Mouse (Mus musculus) forebrain, embryonic 10.5 days (tissue): ENCODE measurements around the gene Ptpru. TPM values are rescaled to one million over a fixed set of nuclear protein-coding genes. Genes with fewer than 3 reads are reported as not detected.
"Not testable (repeated sequence)": the region's sequence is repeated elsewhere in the genome, so short reads cannot be mapped to it uniquely, and the experiment has no call there.

ENCODE experiments used
- DNase-seq: peaks from one replicate; pipeline ENCODE4 v3.0.0-alpha.2; 2017; ENCODE audit warnings: low spot score; ENCODE audit errors: extremely low spot score
- H3K27ac ChIP-seq: fragments of 300-500 bp; sonication (generic); 2 replicates; pipeline ENCODE4 v1.5.1; 2016; ENCODE audit warnings: mild to moderate bottlenecking
- H3K27me3 ChIP-seq: fragments of 300-500 bp; sonication (generic); 2 replicates; pipeline ENCODE4 v1.6.1; 2016; ENCODE audit warnings: mild to moderate bottlenecking; ENCODE audit not compliant: poor library complexity, severe bottlenecking
- H3K36me3 ChIP-seq: fragments of 300-500 bp; sonication (generic); replicated peaks from 2 replicates; pipeline ENCODE4 v1.6.1; 2016; ENCODE audit warnings: mild to moderate bottlenecking, moderate library complexity
- H3K4me1 ChIP-seq: fragments of 300-500 bp; sonication (generic); 2 replicates; pipeline ENCODE4 v1.6.1; 2016
- H3K4me3 ChIP-seq: fragments of 300-500 bp; sonication (generic); 2 replicates; pipeline ENCODE4 v1.5.1; 2016; ENCODE audit warnings: mild to moderate bottlenecking, moderate library complexity
- H3K9me3 ChIP-seq: fragments of 300-500 bp; sonication (generic); 2 replicates; pipeline ENCODE4 v1.6.1; 2016; ENCODE audit warnings: mild to moderate bottlenecking, moderate library complexity
- WGBS: fragments of 180-500 bp; shearing (Covaris S2); methylation state at CpG from one replicate; pipeline ENCODE4 v1.1.7; 2016; 5-methylcytosine and 5-hydroxymethylcytosine counted together
- polyA plus RNA-seq: library from polyadenylated mRNA; unstranded; fragments of >200 nt; fragmentation: Nextera tagmentation; extraction: Ambion mirVana; gene quantifications from 2 replicates; pipeline ENCODE4 v1.2.1, GENCODE M21; 2016

Gene Ptpru
- polyA plus RNA-seq, 1 experiment from 2014 or later, result 27.0 TPM

DNA sequence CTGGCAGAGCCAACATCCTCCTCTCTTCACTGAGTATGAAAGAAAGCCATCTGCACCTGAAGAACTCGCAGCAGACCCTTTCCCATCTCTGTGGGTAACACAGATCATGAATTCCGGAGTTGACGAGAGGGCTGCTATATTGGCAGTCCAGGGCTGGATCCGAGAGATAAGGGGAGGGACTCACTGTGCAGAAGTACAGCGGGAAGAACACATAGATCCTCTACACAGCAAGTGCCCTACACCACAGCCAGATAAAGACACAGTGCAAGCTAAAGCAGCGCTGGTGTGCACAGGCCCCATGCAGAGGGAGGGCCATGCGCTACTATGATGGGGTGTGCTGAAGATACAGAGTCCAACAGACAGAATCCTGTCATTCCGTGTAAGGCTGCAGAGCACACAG, 9.0 kb downstream of the Ptpru start:
- no peaks in the 10 kb centered on the region for H3K9me3 ChIP-seq
- 92% methylated on average over 8 of the region's 8 CpGs for WGBS
- no peaks in the 10 kb centered on the region for H3K36me3 ChIP-seq
- peaks cover 92% of the 10 kb centered on the region for H3K4me1 ChIP-seq
- peak overlapping the region; percentile 53; the same call in 1 of the 2 replicates for H3K27ac ChIP-seq
- DNase-seq, result no peak
- H3K4me3 ChIP-seq, result no peak overlapping the region
- H3K27me3 ChIP-seq, result no peaks in the 10 kb centered on the region; the same call in 1 of the 2 replicates

DNA sequence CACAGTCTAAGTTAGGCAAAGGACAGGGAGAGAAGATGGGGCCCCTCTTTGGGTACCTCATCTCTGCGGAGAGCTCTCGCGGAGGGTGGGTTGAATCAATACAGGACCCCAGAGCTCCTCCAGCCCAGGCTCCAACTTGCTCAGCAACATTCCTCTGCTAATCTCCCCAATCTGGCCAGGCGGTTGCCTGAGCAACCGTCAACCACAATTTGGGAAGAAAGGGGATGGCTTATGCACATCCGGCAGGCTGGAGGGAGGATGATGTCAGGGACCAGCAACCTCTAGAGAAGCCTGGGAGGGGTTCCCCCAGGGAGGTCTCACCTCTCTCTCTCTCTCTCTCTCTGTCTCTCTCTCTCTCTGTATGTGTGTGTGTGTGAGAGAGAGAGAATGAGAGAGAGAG, 11.2 kb downstream of the Ptpru start:
- peak; percentile 76 for DNase-seq
- Histone ChIP-seq H3K36me3 (peaks cover 9% of the 10 kb centered on the region), H3K4me1 (peaks cover 76% of the 10 kb centered on the region), H3K27ac (peak overlapping the region; percentile 79), H3K4me3 (peak overlapping the region; percentile 26), H3K9me3 (no peaks in the 10 kb centered on the region), H3K27me3 (no peaks in the 10 kb centered on the region; the same call in 1 of the 2 replicates)
- 4% methylated on average over 6 of the region's 6 CpGs for WGBS

GRCm38 (mm10) chr4:131825830-131826229, 12.3 kb downstream of the Ptpru start:
- no peak for DNase-seq
- H3K27me3 ChIP-seq, result no peaks in the 10 kb centered on the region; the same call in 1 of the 2 replicates

GRCm38 (mm10) chr4:131824939-131825338, 13.1 kb downstream of the Ptpru start:
- peaks cover 19% of the 10 kb centered on the region for H3K36me3 ChIP-seq
- H3K9me3 ChIP-seq, result no peaks in the 10 kb centered on the region
- no peak for DNase-seq
- H3K4me1 ChIP-seq, result peaks cover 77% of the 10 kb centered on the region
- H3K27me3 ChIP-seq, result peaks cover 4% of the 10 kb centered on the region; the same call in 1 of the 2 replicates
- H3K4me3 ChIP-seq, result no peak overlapping the region
- peak overlapping the region; percentile 79 for H3K27ac ChIP-seq
- 18% methylated on average over 3 of the region's 3 CpGs for WGBS

More at GRCm38 (mm10) chr4:131825830-131826229, 12.3 kb downstream of the Ptpru start:
- Histone ChIP-seq H3K27ac (peak overlapping the region; percentile 79), H3K4me3 (no peak overlapping the region), H3K9me3 (no peaks in the 10 kb centered on the region), H3K36me3 (peaks cover 10% of the 10 kb centered on the region), H3K4me1 (peaks cover 77% of the 10 kb centered on the region)
- 44% methylated on average over 8 of the region's 8 CpGs for WGBS

GRCm38 (mm10) chr4:131822583-131822982, 15.5 kb downstream of the Ptpru start:
- Histone ChIP-seq H3K36me3 (peaks cover 43% of the 10 kb centered on the region), H3K27ac (0 out of 2 replicates have a peak overlapping the region, but pooled peaks have one; percentile 71), H3K27me3 (peaks cover 17% of the 10 kb centered on the region), H3K9me3 (no peaks in the 10 kb centered on the region), H3K4me3 (no peak overlapping the region), H3K4me1 (peaks cover 58% of the 10 kb centered on the region)
- WGBS, result 92% methylated on average over 3 of the region's 3 CpGs
- DNase-seq, result no peak

- 30% methylated on average over 16 of the region's 16 CpGs for WGBS
- Histone ChIP-seq H3K4me1 (peaks cover 45% of the 10 kb centered on the region), H3K36me3 (peaks cover 46% of the 10 kb centered on the region), H3K27me3 (peaks cover 17% of the 10 kb centered on the region), H3K27ac (peak overlapping the region; percentile 71), H3K4me3 (peak overlapping the region; percentile 2; the same call in 1 of the 2 replicates), H3K9me3 (no peaks in the 10 kb centered on the region)
- no peak for DNase-seq
These were observed 16.8 kb downstream of the Ptpru start for GRCm38 (mm10) chr4:131821161-131821731.

DNA sequence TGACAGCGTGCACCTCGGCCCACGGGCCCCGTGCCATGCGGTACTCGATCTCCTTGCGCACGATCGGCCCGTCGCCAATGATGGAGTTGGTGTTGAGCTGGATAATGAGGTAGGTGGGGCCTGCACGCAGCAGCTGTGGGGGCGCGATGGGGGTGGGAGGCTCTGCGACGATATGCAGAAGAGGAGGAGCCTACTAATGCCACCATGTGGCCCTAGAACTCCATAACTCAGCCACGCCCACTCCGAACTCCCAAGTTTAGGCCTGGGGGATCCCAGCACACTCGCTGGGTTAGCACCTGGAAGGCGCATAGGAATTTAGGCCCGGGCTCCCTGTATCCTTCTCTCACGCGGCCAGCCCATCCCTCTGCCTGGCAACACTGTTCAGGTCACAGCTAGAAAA, 19.2 kb downstream of the Ptpru start:
- Histone ChIP-seq H3K4me1 (peaks cover 28% of the 10 kb centered on the region), H3K36me3 (peaks cover 48% of the 10 kb centered on the region), H3K9me3 (no peaks in the 10 kb centered on the region), H3K27me3 (peaks cover 17% of the 10 kb centered on the region), H3K4me3 (no peak overlapping the region), H3K27ac (no peak overlapping the region)
- no peak for DNase-seq
- 62% methylated on average over 23 of the region's 23 CpGs for WGBS

DNA sequence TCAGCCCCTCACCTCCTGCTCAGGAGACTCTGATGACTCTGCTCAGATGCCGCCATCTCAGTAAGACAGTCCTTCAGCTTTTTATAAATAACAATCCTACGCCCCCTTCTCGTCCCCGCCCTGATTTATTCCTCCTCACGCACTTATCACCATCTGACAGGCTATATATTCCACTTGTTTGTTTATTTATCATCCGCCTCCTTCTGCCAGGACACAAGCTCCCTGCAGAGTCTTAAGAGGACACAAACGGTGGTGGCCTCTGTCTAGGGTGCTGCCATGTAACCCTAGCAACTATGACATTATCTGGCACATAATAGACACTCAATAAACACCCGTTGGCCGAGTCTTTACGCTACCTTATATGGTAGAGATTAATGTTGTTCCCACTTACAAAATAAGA, 22.3 kb downstream of the Ptpru start:
- Histone ChIP-seq H3K27ac (no peak overlapping the region), H3K4me1 (peaks cover 11% of the 10 kb centered on the region), H3K4me3 (no peak overlapping the region), H3K27me3 (peaks cover 17% of the 10 kb centered on the region), H3K36me3 (peaks cover 43% of the 10 kb centered on the region), H3K9me3 (no peaks in the 10 kb centered on the region)
- no peak for DNase-seq
- WGBS, result 91% methylated on average over 10 of the region's 10 CpGs

GRCm38 (mm10) chr4:131814869-131815268, 23.2 kb downstream of the Ptpru start:
- Histone ChIP-seq H3K27me3 (peaks cover 13% of the 10 kb centered on the region), H3K27ac (no peak overlapping the region), H3K9me3 (no peaks in the 10 kb centered on the region), H3K4me3 (no peak overlapping the region), H3K4me1 (peaks cover 2% of the 10 kb centered on the region; the same call in 1 of the 2 replicates), H3K36me3 (peaks cover 34% of the 10 kb centered on the region)
- 91% methylated on average over 10 of the region's 10 CpGs for WGBS
- DNase-seq, result no peak

DNA sequence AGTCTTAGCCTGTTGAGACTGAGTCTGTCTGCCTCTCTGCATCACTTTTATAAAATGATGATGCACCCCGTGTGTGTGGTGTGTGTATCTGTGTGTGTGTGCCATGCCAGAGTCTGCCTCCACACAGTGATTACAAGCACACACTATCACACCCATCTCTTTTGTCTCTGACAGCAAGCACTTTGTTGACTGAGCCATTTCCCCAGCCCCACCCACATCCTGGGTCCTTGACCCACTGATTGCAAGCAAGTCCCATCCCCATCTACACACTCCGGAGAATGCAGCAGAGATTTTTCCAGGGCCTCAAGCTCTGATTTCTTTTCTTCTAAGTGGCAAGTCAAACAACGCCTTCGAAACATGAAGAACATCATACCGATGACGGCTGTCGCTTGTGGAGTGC, 24.3 kb downstream of the Ptpru start:
- Histone ChIP-seq H3K27ac (no peak overlapping the region), H3K4me3 (no peak overlapping the region), H3K36me3 (peaks cover 24% of the 10 kb centered on the region), H3K4me1 (no peaks in the 10 kb centered on the region), H3K9me3 (no peaks in the 10 kb centered on the region), H3K27me3 (0 out of 2 replicates have a peak, but pooled peaks cover 3% of the 10 kb centered on the region)
- DNase-seq, result no peak
- 92% methylated on average over 7 of the region's 7 CpGs for WGBS

DNA sequence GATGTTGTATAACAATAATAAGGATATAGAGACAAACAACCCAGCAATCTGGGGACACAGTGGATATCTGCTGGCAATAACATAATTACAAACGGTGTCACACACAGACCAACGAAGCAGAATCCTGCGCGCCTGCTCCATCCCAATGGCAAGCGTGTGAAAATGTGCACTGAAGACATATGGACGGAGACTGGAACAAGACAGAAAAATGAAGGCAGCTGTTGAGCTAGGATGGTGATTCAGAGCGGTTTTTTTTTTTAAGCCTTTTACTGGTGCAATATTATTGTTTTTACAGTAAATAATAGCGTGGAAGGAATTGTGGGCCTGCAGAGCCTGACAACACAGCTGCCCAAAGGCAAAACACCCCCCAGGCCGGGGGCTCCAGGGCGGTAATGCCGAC, 25.6 kb downstream of the Ptpru start:
- DNase-seq, result no peak
- H3K36me3 ChIP-seq, result peaks cover 11% of the 10 kb centered on the region; the same call in 1 of the 2 replicates
- no peaks in the 10 kb centered on the region for H3K27me3 ChIP-seq
- H3K9me3 ChIP-seq, result no peaks in the 10 kb centered on the region
- H3K4me1 ChIP-seq, result no peaks in the 10 kb centered on the region
- H3K4me3 ChIP-seq, result no peak overlapping the region
- 94% methylated on average over 11 of the region's 11 CpGs for WGBS
- no peak overlapping the region for H3K27ac ChIP-seq

DNA sequence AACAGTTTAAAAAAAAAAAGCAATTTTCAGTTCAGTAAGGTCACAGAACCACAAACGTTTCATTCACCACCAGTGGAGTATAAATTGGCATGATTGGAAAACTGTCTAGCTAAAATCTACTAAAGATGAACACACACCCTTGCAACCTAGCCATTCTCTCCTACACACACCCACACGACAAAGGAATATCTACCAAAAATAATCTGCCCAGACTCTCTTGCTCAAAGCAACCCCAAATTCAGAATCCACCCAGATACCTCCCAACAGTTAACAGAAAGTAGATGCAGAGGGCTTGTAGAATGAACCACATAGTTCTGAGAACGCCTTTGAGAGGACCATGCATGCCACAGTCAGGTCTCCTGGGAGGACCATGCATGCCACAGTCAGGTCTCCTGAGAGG, 32.8 kb downstream of the Ptpru start:
- H3K27ac ChIP-seq, result no peak overlapping the region
- no peak for DNase-seq
- H3K36me3 ChIP-seq, result peaks cover 30% of the 10 kb centered on the region
- peaks cover 12% of the 10 kb centered on the region for H3K4me1 ChIP-seq
- no peaks in the 10 kb centered on the region for H3K9me3 ChIP-seq
- no peak overlapping the region for H3K4me3 ChIP-seq
- 81% methylated on average over 3 of the region's 3 CpGs for WGBS
- no peaks in the 10 kb centered on the region for H3K27me3 ChIP-seq

GRCm38 (mm10) chr4:131804732-131805131, 33.4 kb downstream of the Ptpru start:
- not testable (repeated sequence) for DNase-seq, H3K27ac ChIP-seq
- peaks cover 34% of the 10 kb centered on the region for H3K36me3 ChIP-seq

More at GRCm38 (mm10) chr4:131804732-131805131, 33.4 kb downstream of the Ptpru start:
- H3K9me3 ChIP-seq, H3K27me3 ChIP-seq, H3K4me3 ChIP-seq: not testable (repeated sequence)
- peaks cover 13% of the 10 kb centered on the region for H3K4me1 ChIP-seq
- 95% methylated on average over 6 of the region's 6 CpGs for WGBS
